Mouse (Mus musculus) large intestine, adult 2 months (tissue): ENCODE results near the gene 9530003J23Rik. TPM values are rescaled to one million over a fixed set of nuclear protein-coding genes. Genes with fewer than 3 reads are reported as not detected.

Experiments
- DNase-seq: peaks from one replicate; pipeline ENCODE4 v3.0.0-alpha.2; 2012; ENCODE audit warnings: low read depth, low spot score
- WGBS: fragments of 180-500 bp; shearing (Covaris S2); methylation state at CpG from one replicate; pipeline ENCODE4 v1.1.7; 2018; 5-methylcytosine and 5-hydroxymethylcytosine counted together
- polyA plus RNA-seq: library from polyadenylated mRNA; depleted of rRNA; stranded (reverse); fragments of >200 nt; gene quantifications from 2 replicates; pipeline ENCODE4 v1.2.3, GENCODE M21; 2012; rRNA removed

9530003J23Rik gene
- polyA plus RNA-seq, 1 experiment, result not detected

- 97% methylated on average over 4 of the region's 4 CpGs for WGBS
- DNase-seq, result no peak
Measured at GRCm38 (mm10) chr10:117195748-117196147, 42.8 kb downstream of the 9530003J23Rik start.

GRCm38 (mm10) chr10:117195005-117195404, 43.5 kb downstream of the 9530003J23Rik start:
- DNase-seq, result no peak
- WGBS, result 82% methylated on average over 12 of the region's 12 CpGs

GRCm38 (mm10) chr10:117193364-117193763, 45.1 kb downstream of the 9530003J23Rik start:
- no peak for DNase-seq
- WGBS, result 71% methylated on average over 5 of the region's 5 CpGs

- WGBS, result 18% methylated on average over 9 of the region's 9 CpGs
- DNase-seq, result no peak
Measured at GRCm38 (mm10) chr10:117185399-117186089, 53.0 kb downstream of the 9530003J23Rik start.

Other genes with a start within 250 kb of the 9530003J23Rik start
- 0.07 and 0.10 TPM in 2 replicates for gene Lrrc10, start 193.4 kb downstream of the 9530003J23Rik start, polyA plus RNA-seq
- 94.0 and 107 TPM in 2 replicates for gene Cct2, start 174.9 kb downstream of the 9530003J23Rik start, polyA plus RNA-seq
- gene Frs2, start 90.2 kb downstream of the 9530003J23Rik start, polyA plus RNA-seq, result 5.8 and 10.9 TPM in 2 replicates
- gene Yeats4, start 14.2 kb downstream of the 9530003J23Rik start, polyA plus RNA-seq, result 20.5 and 22.0 TPM in 2 replicates
- 287 and 292 TPM in 2 replicates for gene Lyz2, start 43.6 kb upstream of the 9530003J23Rik start, polyA plus RNA-seq
- gene Lyz1, start 54.2 kb upstream of the 9530003J23Rik start, polyA plus RNA-seq, result 6,088 and 8,337 TPM in 2 replicates
- 21.5 and 33.3 TPM in 2 replicates for gene Cpsf6, start 141.3 kb upstream of the 9530003J23Rik start, polyA plus RNA-seq